Mouse (Mus musculus) CH12.LX (cell line): Measurements from ENCODE around the gene Rnf126.

ENCODE experiments used
- CHD2 ChIP-seq: IDR thresholded peaks from 2 replicates; pipeline ENCODE4 v1.6.1; 2011; ENCODE audit warnings: low read length, improper control_type of control experiment
- CTCF ChIP-seq, 2 experiments: IDR thresholded peaks in 1 of 2; conservative IDR thresholded peaks in 1 of 2; 2 replicates each; pipeline ENCODE4 v1.5.1; 2011 to 2012; ENCODE audit warnings: low read depth in 2 of 2, low read length in 2 of 2, improper control_type of control experiment in 1 of 2, inconsistent platforms in 1 of 2, mild to moderate bottlenecking in 1 of 2, moderate library complexity in 1 of 2
- MAX ChIP-seq: IDR thresholded peaks from 2 replicates; pipeline ENCODE4 v1.6.1; 2011; ENCODE audit warnings: low read length, improper control_type of control experiment
- POLR2A ChIP-seq: IDR thresholded peaks from 2 replicates; pipeline ENCODE4 v1.6.1; 2011; ENCODE audit warnings: low read depth, mild to moderate bottlenecking, improper control_type of control experiment, low read length
- SIN3A ChIP-seq: IDR thresholded peaks from 2 replicates; pipeline ENCODE4 v1.6.1; 2012; ENCODE audit warnings: low read length, improper control_type of control experiment, inconsistent platforms
- USF1 ChIP-seq: IDR thresholded peaks from 2 replicates; pipeline ENCODE4 v1.6.1; 2014; ENCODE audit warnings: low read depth, mild to moderate bottlenecking, inconsistent platforms, low read length, improper control_type of control experiment
- USF2 ChIP-seq: conservative IDR thresholded peaks from 2 replicates; pipeline ENCODE4 v1.6.1; 2011; ENCODE audit warnings: low read depth, low read length, improper control_type of control experiment

DNA sequence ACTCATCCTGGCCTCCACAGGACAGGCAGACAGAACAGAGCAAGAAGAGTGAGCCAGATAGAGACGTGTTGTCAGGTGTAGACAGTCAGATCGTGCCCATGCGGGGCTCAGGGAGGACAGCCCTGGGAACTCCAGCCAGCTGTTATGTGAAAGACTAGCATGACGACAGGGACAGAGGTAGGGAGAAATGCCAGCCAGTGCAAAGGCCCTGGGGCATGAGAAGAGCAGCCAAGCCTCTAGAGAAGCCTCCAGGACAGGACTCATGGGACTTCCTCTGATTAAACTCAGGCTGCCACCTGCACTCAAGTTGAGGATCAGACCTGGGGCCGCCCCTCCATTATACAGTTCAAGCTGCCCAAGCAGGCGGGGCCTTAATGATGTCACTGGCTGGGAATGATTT is 18.3 kb downstream of the Rnf126 start:
- TF ChIP-seq POLR2A, result no peak
- TF ChIP-seq USF1, result no peak
- TF ChIP-seq CTCF (conservative IDR thresholded peaks at IDR 0.05 in 1 of 2, IDR thresholded peaks at IDR 0.05 in 1 of 2; ENCODE audit: low read depth in 2 of 2, low read length in 2 of 2), result no peak
- no peak for TF ChIP-seq CHD2
- no peak for TF ChIP-seq USF2
- no peak for TF ChIP-seq SIN3A
- no peak for TF ChIP-seq MAX
